Mouse (Mus musculus) megakaryocyte-erythroid progenitor cell, adult 5-6 weeks (primary cell): Measurements from ENCODE around the gene Ticam1. TPM values are rescaled to one million over a fixed set of nuclear protein-coding genes. Genes with fewer than 3 reads are reported as not detected.
A peak's percentile ranks its signal among the peaks of the same experiment; 100 is the strongest.

Source experiments
- ATAC-seq: replicated peaks from 2 replicates; pipeline ENCODE4 v1.8.0; 2016; ENCODE audit warnings: mild to moderate bottlenecking, inconsistent platforms; ENCODE audit not compliant: severe bottlenecking, poor library complexity, low FRiP score, low TSS enrichment
- total RNA-seq, 2 experiments: library from RNA; stranded (forward) in 1 of 2; stranded (reverse) in 1 of 2; fragments of 200-1000, 215-1000 nt in 1 of 2; fragments of >200 nt in 1 of 2; fragmentation: Nextera tagmentation in 1 of 2; gene quantifications; 2 replicates each; pipeline ENCODE4 v1.2.3; 2014 to 2017

Ticam1 gene
- 5.8 and 8.4 TPM in 2 replicates for total RNA-seq (2014; fragmentation: Nextera tagmentation)
- 2.2 and 3.2 TPM in 2 replicates for total RNA-seq (2017)

GRCm38 (mm10) chr17:56276643-56277566, at the start of gene Ticam1:
Ticam1 (minus strand) TSS chr17:56276786.
- peak; percentile 82 for ATAC-seq

- peak; percentile 98 for ATAC-seq
Measured at GRCm38 (mm10) chr17:56325450-56326152, 49.0 kb upstream of the Ticam1 start, which contains the start of gene Kdm4b. Kdm4b (plus strand) TSS chr17:56326062.

- no peak for ATAC-seq
Measured at GRCm38 (mm10) chr17:56324419-56324818, 47.8 kb upstream of the Ticam1 start.

GRCm38 (mm10) chr17:56309191-56309945, 32.8 kb upstream of the Ticam1 start:
- no peak for ATAC-seq

GRCm38 (mm10) chr17:56308088-56308487, 31.5 kb upstream of the Ticam1 start:
- ATAC-seq, result no peak

- ATAC-seq, result no peak
Measured at GRCm38 (mm10) chr17:56305826-56306225, 29.2 kb upstream of the Ticam1 start.

- no peak for ATAC-seq
Measured at GRCm38 (mm10) chr17:56305156-56305555, 28.6 kb upstream of the Ticam1 start.

GRCm38 (mm10) chr17:56304718-56305117, 28.1 kb upstream of the Ticam1 start:
- no peak for ATAC-seq

GRCm38 (mm10) chr17:56303847-56304586, 27.4 kb upstream of the Ticam1 start:
- ATAC-seq, result peak; percentile 89

GRCm38 (mm10) chr17:56303160-56303846, 26.7 kb upstream of the Ticam1 start, which contains the start of gene Uhrf1:
Uhrf1 (plus strand) TSS chr17:56303321.
- ATAC-seq, result peak; percentile 89

- ATAC-seq, result no peak
Measured at GRCm38 (mm10) chr17:56302363-56302996, 25.9 kb upstream of the Ticam1 start.

GRCm38 (mm10) chr17:56300186-56300585, 23.6 kb upstream of the Ticam1 start, which contains the start of gene Arrdc5:
Arrdc5 (minus strand) TSS chr17:56300286.
- no peak for ATAC-seq

GRCm38 (mm10) chr17:56298238-56298637, 21.7 kb upstream of the Ticam1 start:
- no peak for ATAC-seq

- no peak for ATAC-seq
Measured at GRCm38 (mm10) chr17:56296201-56296600, 19.6 kb upstream of the Ticam1 start.

GRCm38 (mm10) chr17:56294241-56294640, 17.7 kb upstream of the Ticam1 start:
- no peak for ATAC-seq

GRCm38 (mm10) chr17:56293291-56293690, 16.7 kb upstream of the Ticam1 start:
- no peak for ATAC-seq

- ATAC-seq, result no peak
Measured at GRCm38 (mm10) chr17:56292531-56293222, 16.1 kb upstream of the Ticam1 start, which contains the start of gene Plin3. Plin3 (minus strand) TSS chr17:56292873.
